Mouse (Mus musculus): ENCODE measurements around the gene Stk36. TPM values are rescaled to one million over a fixed set of nuclear protein-coding genes. Genes with fewer than 3 reads are reported as not detected.

The Stk36 gene
- 7.6 and 8.8 TPM in 2 replicates for polyA plus RNA-seq (2015; fragmentation: Nextera tagmentation; extraction: Ambion mirVana)

GRCm38 (mm10) chr1:74601267-74601962 is at the start of gene Stk36, which contains the start of gene Rnf25:
Stk36 (plus strand) TSS chr1:74601445.
Rnf25 (minus strand) TSS chr1:74601397.
- Histone ChIP-seq H3K27ac (peak within 1 kb of the TSS; percentile 64), H3K36me3 (peaks cover 37% of the 10 kb centered on the region), H3K9me3 (replicated peaks) (no peaks in the 10 kb centered on the region), H3K4me2 (peak within 1 kb of the TSS; percentile 86), H3K9ac (peak within 1 kb of the TSS; percentile 75), H3K27me3 (no peaks in the 10 kb centered on the region), H3K4me1 (peaks cover 19% of the 10 kb centered on the region), H3K4me3 (replicated peaks) (peak within 1 kb of the TSS; percentile 71)
- peak; percentile 87 for ATAC-seq (replicated peaks; ENCODE audit: low FRiP score)
- 9% methylated on average over 25 of the region's 25 CpGs for WGBS

GRCm38 (mm10) chr1:74559061-74559460 is 42.2 kb upstream of the Stk36 start:
- H3K9ac ChIP-seq = no peak overlapping the region
- H3K36me3 ChIP-seq = peaks cover 6% of the 10 kb centered on the region
- ATAC-seq (replicated peaks; ENCODE audit: low FRiP score) = no peak
- no peaks in the 10 kb centered on the region for H3K4me1 ChIP-seq
- H3K4me3 ChIP-seq (replicated peaks) = no peak overlapping the region
- no peak overlapping the region for H3K4me2 ChIP-seq
- 83% methylated on average over 5 of the region's 5 CpGs for WGBS
- no peak overlapping the region for H3K27ac ChIP-seq
- H3K9me3 ChIP-seq (replicated peaks) = no peaks in the 10 kb centered on the region
- no peaks in the 10 kb centered on the region for H3K27me3 ChIP-seq

GRCm38 (mm10) chr1:74565834-74566233 is 35.4 kb upstream of the Stk36 start:
- no peak overlapping the region for H3K27ac ChIP-seq
- no peak overlapping the region for H3K9ac ChIP-seq
- no peaks in the 10 kb centered on the region for H3K4me1 ChIP-seq
- no peaks in the 10 kb centered on the region for H3K9me3 ChIP-seq (replicated peaks)
- WGBS = 93% methylated on average over 6 of the region's 6 CpGs
- no peaks in the 10 kb centered on the region for H3K27me3 ChIP-seq
- ATAC-seq (replicated peaks; ENCODE audit: low FRiP score) = no peak
- peaks cover 69% of the 10 kb centered on the region for H3K36me3 ChIP-seq
- H3K4me2 ChIP-seq = no peak overlapping the region
- H3K4me3 ChIP-seq (replicated peaks) = no peak overlapping the region

GRCm38 (mm10) chr1:74569739-74570719 is 31.2 kb upstream of the Stk36 start:
- Histone ChIP-seq H3K27me3 (no peaks in the 10 kb centered on the region), H3K4me1 (no peaks in the 10 kb centered on the region), H3K36me3 (peaks cover 95% of the 10 kb centered on the region), H3K4me3 (replicated peaks) (no peak overlapping the region), H3K4me2 (no peak overlapping the region), H3K9me3 (replicated peaks) (no peaks in the 10 kb centered on the region), H3K27ac (no peak overlapping the region), H3K9ac (no peak overlapping the region)
- no peak for ATAC-seq (replicated peaks; ENCODE audit: low FRiP score)
- 91% methylated on average over 29 of the region's 29 CpGs for WGBS

GRCm38 (mm10) chr1:74582621-74583020 is 18.6 kb upstream of the Stk36 start:
- no peak overlapping the region for H3K9ac ChIP-seq
- no peaks in the 10 kb centered on the region for H3K9me3 ChIP-seq (replicated peaks)
- H3K27me3 ChIP-seq = no peaks in the 10 kb centered on the region
- H3K4me2 ChIP-seq = no peak overlapping the region
- 89% methylated on average over 3 of the region's 3 CpGs for WGBS
- no peak overlapping the region for H3K4me3 ChIP-seq (replicated peaks)
- peaks cover 17% of the 10 kb centered on the region for H3K4me1 ChIP-seq
- peaks cover 56% of the 10 kb centered on the region for H3K36me3 ChIP-seq
- ATAC-seq (replicated peaks; ENCODE audit: low FRiP score) = no peak
- H3K27ac ChIP-seq = no peak overlapping the region

GRCm38 (mm10) chr1:74584616-74585398 is 16.4 kb upstream of the Stk36 start:
- Histone ChIP-seq H3K36me3 (peaks cover 36% of the 10 kb centered on the region), H3K27ac (no peak overlapping the region), H3K27me3 (no peaks in the 10 kb centered on the region), H3K9ac (no peak overlapping the region), H3K4me1 (peaks cover 22% of the 10 kb centered on the region), H3K4me2 (no peak overlapping the region), H3K9me3 (replicated peaks) (no peaks in the 10 kb centered on the region), H3K4me3 (replicated peaks) (no peak overlapping the region)
- 91% methylated on average over 3 of the region's 3 CpGs for WGBS
- no peak for ATAC-seq (replicated peaks; ENCODE audit: low FRiP score)

GRCm38 (mm10) chr1:74587233-74587772 is 13.9 kb upstream of the Stk36 start:
- Histone ChIP-seq H3K4me1 (peaks cover 22% of the 10 kb centered on the region), H3K27ac (peak overlapping the region; percentile 90), H3K27me3 (no peaks in the 10 kb centered on the region), H3K9me3 (replicated peaks) (no peaks in the 10 kb centered on the region), H3K36me3 (peaks cover 47% of the 10 kb centered on the region), H3K4me2 (peak overlapping the region; percentile 82), H3K9ac (peak overlapping the region; percentile 74), H3K4me3 (replicated peaks) (peak overlapping the region; percentile 74)
- ATAC-seq (replicated peaks; ENCODE audit: low FRiP score) = peak; percentile 12
- under 1% methylated on average over 24 of the region's 24 CpGs for WGBS

GRCm38 (mm10) chr1:74587773-74588445 is 13.3 kb upstream of the Stk36 start, which contains the start of the genes Zfp142 and Bcs1l:
Zfp142 (minus strand) TSS chr1:74588246.
Bcs1l (plus strand) TSS chr1:74588289.
- Histone ChIP-seq H3K27ac (peak within 1 kb of the TSS; percentile 90), H3K27me3 (no peaks in the 10 kb centered on the region), H3K9me3 (replicated peaks) (no peaks in the 10 kb centered on the region), H3K4me1 (peaks cover 22% of the 10 kb centered on the region), H3K9ac (peak within 1 kb of the TSS; percentile 74), H3K36me3 (peaks cover 46% of the 10 kb centered on the region), H3K4me2 (peak within 1 kb of the TSS; percentile 82), H3K4me3 (replicated peaks) (peak within 1 kb of the TSS; percentile 74)
- peak; percentile 99 for ATAC-seq (replicated peaks; ENCODE audit: low FRiP score)
- WGBS = under 1% methylated on average over 45 of the region's 48 CpGs

- H3K4me1 ChIP-seq = no peaks in the 10 kb centered on the region
- peaks cover 93% of the 10 kb centered on the region for H3K36me3 ChIP-seq
- H3K27ac ChIP-seq = no peak overlapping the region
- H3K4me3 ChIP-seq (replicated peaks) = no peak overlapping the region
- H3K9ac ChIP-seq = no peak overlapping the region
- no peaks in the 10 kb centered on the region for H3K9me3 ChIP-seq (replicated peaks)
- no peak overlapping the region for H3K4me2 ChIP-seq
- no peak for ATAC-seq (replicated peaks; ENCODE audit: low FRiP score)
- 90% methylated on average over 8 of the region's 8 CpGs for whole genome bisulfite sequencing
- H3K27me3 ChIP-seq = no peaks in the 10 kb centered on the region
Observed at GRCm38 (mm10) chr1:74594434-74594833, 6.8 kb upstream of the Stk36 start.

GRCm38 (mm10) chr1:74600501-74601266 is 561 bp upstream of the Stk36 start:
- 8% methylated on average over 26 of the region's 26 CpGs for WGBS
- ATAC-seq (replicated peaks; ENCODE audit: low FRiP score) = peak; percentile 63
- peaks cover 41% of the 10 kb centered on the region for H3K36me3 ChIP-seq
- no peaks in the 10 kb centered on the region for H3K9me3 ChIP-seq (replicated peaks)
- H3K4me3 ChIP-seq (replicated peaks) = peak overlapping the region; percentile 71
- H3K4me2 ChIP-seq = peak overlapping the region; percentile 86
- peaks cover 19% of the 10 kb centered on the region for H3K4me1 ChIP-seq
- H3K9ac ChIP-seq = peak overlapping the region; percentile 75
- H3K27ac ChIP-seq = peak overlapping the region; percentile 64
- no peaks in the 10 kb centered on the region for H3K27me3 ChIP-seq

All from kidney, embryonic 15.5 days (tissue).